Mouse (Mus musculus) hindbrain, embryonic 11.5 days (tissue): ENCODE results near the gene Galm. TPM values are rescaled to one million over a fixed set of nuclear protein-coding genes. Genes with fewer than 3 reads are reported as not detected.
A peak's percentile ranks its signal among the peaks of the same experiment; 100 is the strongest.

Source experiments
- ATAC-seq: fragments of 200-750 bp; cut with Nextera tagmentation; 2 replicates; pipeline ENCODE4 v1.8.0; 2017; ENCODE audit warnings: mild to moderate bottlenecking, moderate TSS enrichment, moderate library complexity; ENCODE audit not compliant: low FRiP score
- DNase-seq: peaks from one replicate; pipeline ENCODE4 v3.0.0-alpha.2; 2015; ENCODE audit warnings: low spot score
- H3K27ac ChIP-seq: fragments of 300-500 bp; sonication (generic); 2 replicates; pipeline ENCODE4 v1.5.1; 2014; ENCODE audit warnings: mild to moderate bottlenecking, low read depth, low read length
- H3K27me3 ChIP-seq: fragments of 300-500 bp; sonication (generic); 2 replicates; pipeline ENCODE4 v1.6.1; 2014; ENCODE audit warnings: mild to moderate bottlenecking, low read length, moderate library complexity, mixed read lengths; ENCODE audit not compliant: control insufficient read depth, insufficient read depth
- H3K36me3 ChIP-seq: fragments of 300-500 bp; sonication (generic); 2 replicates; pipeline ENCODE4 v1.6.1; 2014; ENCODE audit warnings: mild to moderate bottlenecking, low read length, moderate library complexity, mixed read lengths; ENCODE audit not compliant: control insufficient read depth, insufficient read depth
- H3K4me1 ChIP-seq: fragments of 300-500 bp; sonication (generic); replicated peaks from 2 replicates; pipeline ENCODE4 v1.6.1; 2014; ENCODE audit warnings: low read length, mixed read lengths; ENCODE audit not compliant: control insufficient read depth, insufficient read depth
- H3K4me2 ChIP-seq: fragments of 300-500 bp; sonication (generic); replicated peaks from 2 replicates; pipeline ENCODE4 v1.6.1; 2014; ENCODE audit warnings: mild to moderate bottlenecking, low read depth, low read length
- H3K4me3 ChIP-seq: fragments of 300-500 bp; sonication (generic); 2 replicates; pipeline ENCODE4 v1.5.1; 2014; ENCODE audit warnings: low read depth, low read length
- H3K9ac ChIP-seq: fragments of 300-500 bp; sonication (generic); 2 replicates; pipeline ENCODE4 v1.6.1; 2014; ENCODE audit warnings: low read depth, low read length
- H3K9me3 ChIP-seq: fragments of 300-500 bp; sonication (generic); 2 replicates; pipeline ENCODE4 v1.6.1; 2016; ENCODE audit warnings: low read length; ENCODE audit not compliant: control insufficient read depth
- WGBS: fragments of 180-500 bp; shearing (Covaris S2); extraction: QIAGEN DNeasy Blood & Tissue Kit; methylation state at CpG from one replicate; pipeline ENCODE4 v1.1.7; 2014; 5-methylcytosine and 5-hydroxymethylcytosine counted together
- polyA plus RNA-seq: library from polyadenylated mRNA; unstranded; fragments of >200 nt; fragmentation: Nextera tagmentation; extraction: Ambion mirVana; gene quantifications from 2 replicates; pipeline ENCODE4 v1.2.1, GENCODE M21; 2014

The Galm gene
- polyA plus RNA-seq, 1 experiment from 2014 or later, result 9.1 TPM

DNA sequence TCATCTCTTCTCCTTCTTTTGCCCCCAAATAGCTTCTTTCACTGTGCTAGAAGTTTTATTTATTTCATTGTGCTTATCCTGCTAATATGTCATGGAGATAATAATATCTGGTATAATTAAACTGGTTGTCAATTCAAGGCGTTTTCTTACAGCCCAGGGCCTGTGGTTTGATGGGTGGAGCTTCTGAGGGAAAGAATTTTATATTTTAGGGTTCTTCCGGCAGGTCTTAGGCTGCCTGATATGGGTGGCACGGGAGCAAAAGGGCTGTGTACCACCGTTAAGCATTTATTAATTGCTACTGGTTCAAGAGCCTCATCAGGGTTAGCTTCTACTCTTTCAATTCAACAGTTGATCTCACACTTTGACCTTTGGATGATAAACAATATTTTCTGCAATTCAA lies 5.2 kb downstream of the Galm start:
- H3K27ac ChIP-seq, result no peak overlapping the region
- H3K9me3 ChIP-seq, result no peaks in the 10 kb centered on the region
- H3K9ac ChIP-seq, result no peak overlapping the region
- H3K4me3 ChIP-seq, result no peak overlapping the region
- no peak for ATAC-seq
- DNase-seq, result no peak
- no peaks in the 10 kb centered on the region for H3K27me3 ChIP-seq
- no peaks in the 10 kb centered on the region for H3K4me1 ChIP-seq
- H3K4me2 ChIP-seq, result no peak overlapping the region
- H3K36me3 ChIP-seq, result no peaks in the 10 kb centered on the region
- WGBS, result 86% methylated on average over 4 of the region's 4 CpGs

DNA sequence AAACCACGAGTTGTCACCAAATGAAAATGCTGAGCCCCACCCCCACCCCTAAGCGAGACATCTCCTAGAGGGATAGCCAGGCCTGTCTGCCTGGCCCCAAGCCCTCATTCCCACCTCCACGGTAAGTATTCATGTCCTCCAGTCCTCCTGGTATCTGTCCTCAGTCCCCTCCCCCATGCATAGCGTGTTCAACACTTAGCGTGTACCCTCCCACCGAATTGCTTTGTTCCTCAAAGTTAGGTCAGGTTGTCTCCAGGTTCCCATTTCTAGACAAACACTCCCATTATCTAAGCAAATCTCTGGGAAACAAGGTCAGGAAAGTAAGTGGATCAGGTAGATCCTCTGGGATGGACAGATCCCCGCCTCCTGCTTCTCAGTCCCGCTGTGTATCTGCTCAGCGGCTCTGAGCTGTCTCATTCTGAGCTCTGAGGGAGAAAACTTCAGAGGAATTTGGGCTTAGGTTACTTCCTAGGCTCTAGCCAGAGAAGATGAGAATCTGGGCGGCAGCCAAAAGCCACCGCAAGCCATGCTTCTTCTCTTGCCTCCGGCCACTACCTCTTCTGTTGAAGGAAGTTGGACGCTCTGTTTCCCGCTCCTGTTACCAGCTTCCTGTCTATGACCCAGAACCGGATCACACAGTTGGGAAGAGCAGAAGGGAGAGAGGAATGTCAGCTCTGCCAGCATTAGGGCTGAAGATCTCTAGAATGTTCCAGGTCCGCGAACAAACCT lies 11.3 kb downstream of the Galm start:
- Histone ChIP-seq H3K4me3 (no peak overlapping the region), H3K9me3 (no peaks in the 10 kb centered on the region), H3K9ac (no peak overlapping the region), H3K27me3 (no peaks in the 10 kb centered on the region), H3K36me3 (no peaks in the 10 kb centered on the region), H3K4me1 (no peaks in the 10 kb centered on the region), H3K4me2 (no peak overlapping the region), H3K27ac (no peak overlapping the region)
- DNase-seq (no peak), ATAC-seq (no peak)
- 86% methylated on average over 17 of the region's 17 CpGs for WGBS

DNA sequence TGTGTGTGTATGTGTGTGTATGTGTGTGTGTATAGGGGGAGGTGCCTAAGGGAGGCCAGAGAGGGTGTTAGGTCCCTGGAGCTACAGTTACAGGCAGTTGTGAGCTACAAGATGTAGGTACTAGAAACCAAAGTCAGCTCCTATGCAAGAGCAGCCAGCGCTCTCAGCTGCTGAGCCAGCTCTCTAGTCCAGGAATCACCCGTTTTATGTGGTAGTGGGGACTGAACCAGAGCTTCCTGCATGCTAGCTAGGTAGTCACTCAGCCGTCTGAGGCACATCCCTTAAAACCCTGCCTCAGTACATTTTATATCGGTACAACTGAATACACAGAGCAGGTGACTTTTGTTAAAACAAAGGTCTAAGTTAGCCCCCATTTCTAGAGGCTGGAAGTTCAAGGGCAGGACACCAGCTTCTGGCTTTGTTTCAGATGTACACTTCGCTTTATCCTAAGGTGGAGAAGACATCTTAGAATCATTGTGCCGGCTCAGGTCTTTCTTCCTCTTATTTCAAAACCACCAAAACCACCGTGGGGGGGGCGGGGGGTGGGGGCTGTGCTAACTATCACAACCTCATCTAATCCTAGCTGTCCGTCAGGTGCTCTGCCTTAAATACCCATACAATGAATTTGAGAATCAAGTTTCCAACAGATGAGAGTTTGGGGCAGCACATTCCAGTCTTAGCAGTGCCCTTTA lies 12.6 kb downstream of the Galm start:
- WGBS, result 88% methylated on average over 9 of the region's 9 CpGs

DNA sequence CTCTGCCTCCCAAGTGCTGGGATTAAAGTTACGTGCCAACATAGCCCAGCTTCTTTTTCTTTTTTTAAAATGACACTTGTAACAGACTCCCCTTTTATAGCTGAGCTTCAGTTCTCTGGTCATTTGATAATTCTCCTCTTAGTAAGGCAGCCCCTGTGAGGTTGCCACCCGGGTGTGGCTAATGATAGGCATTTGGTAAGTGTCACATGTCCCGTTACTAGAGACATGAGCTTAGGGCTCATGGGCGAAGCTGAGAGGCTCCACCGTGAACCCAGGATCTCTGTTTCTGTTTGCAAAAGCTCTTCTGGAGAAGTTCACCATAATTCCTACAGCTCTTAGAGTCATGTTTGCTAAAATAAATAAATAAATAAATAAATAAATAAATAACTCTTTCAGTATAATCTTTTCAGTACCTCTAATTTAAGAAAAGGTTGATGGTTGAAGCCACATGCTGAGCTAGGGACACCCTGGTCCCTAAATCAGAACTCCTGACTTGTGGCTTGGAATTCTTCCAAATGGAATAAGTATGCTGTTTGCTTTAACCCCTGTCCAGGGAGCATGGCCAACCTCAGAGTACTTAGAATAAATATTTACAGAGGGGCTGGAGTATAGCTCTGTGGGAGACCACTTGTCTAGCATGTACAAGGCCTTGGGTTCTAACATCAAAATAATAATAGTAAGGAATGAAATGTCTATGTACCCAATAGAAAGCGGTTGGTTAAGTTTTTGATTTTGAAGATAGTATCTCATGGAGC lies 16.4 kb downstream of the Galm start:
- DNase-seq, result no peak
- no peaks in the 10 kb centered on the region for H3K27me3 ChIP-seq
- H3K4me3 ChIP-seq, result no peak overlapping the region
- H3K36me3 ChIP-seq, result no peaks in the 10 kb centered on the region
- 0 out of 2 replicates have a peak, but pooled peaks cover 4% of the 10 kb centered on the region for H3K4me1 ChIP-seq
- no peak for ATAC-seq
- no peak overlapping the region for H3K4me2 ChIP-seq
- H3K27ac ChIP-seq, result no peak overlapping the region
- no peak overlapping the region for H3K9ac ChIP-seq
- 94% methylated on average over 6 of the region's 6 CpGs for WGBS
- H3K9me3 ChIP-seq, result no peaks in the 10 kb centered on the region

More for the DNA sequence above, 12.6 kb downstream of the Galm start:
- H3K27ac ChIP-seq, result no peak overlapping the region
- no peaks in the 10 kb centered on the region for H3K4me1 ChIP-seq
- no peaks in the 10 kb centered on the region for H3K36me3 ChIP-seq
- H3K9ac ChIP-seq, result no peak overlapping the region
- H3K4me3 ChIP-seq, result no peak overlapping the region
- no peaks in the 10 kb centered on the region for H3K27me3 ChIP-seq
- no peaks in the 10 kb centered on the region for H3K9me3 ChIP-seq
- DNase-seq (no peak), ATAC-seq (no peak)
- no peak overlapping the region for H3K4me2 ChIP-seq

DNA sequence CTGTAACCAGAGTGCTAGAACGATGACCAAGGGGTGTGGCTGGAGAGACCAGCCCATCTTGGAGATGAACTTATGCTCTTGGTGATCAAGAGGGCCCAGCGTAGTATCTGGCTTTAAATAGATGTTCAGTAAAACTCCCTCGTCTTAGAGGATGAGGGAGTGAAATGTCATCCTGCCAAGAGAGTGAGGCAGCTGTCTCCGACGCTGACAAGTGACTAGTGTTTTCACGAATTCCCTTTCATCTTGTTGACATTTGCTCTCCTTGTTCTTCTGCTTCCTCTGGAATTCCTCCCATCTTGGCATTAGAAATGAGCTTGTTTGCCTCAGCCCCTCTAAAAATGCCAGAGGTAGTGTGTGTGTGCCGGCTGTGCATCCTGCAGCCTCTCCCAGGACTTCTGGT lies 17.9 kb downstream of the Galm start:
- DNase-seq (no peak), ATAC-seq (no peak)
- no peaks in the 10 kb centered on the region for H3K36me3 ChIP-seq
- no peak overlapping the region for H3K4me3 ChIP-seq
- no peaks in the 10 kb centered on the region for H3K27me3 ChIP-seq
- WGBS, result 66% methylated on average over 7 of the region's 7 CpGs
- 0 out of 2 replicates have a peak, but pooled peaks cover 4% of the 10 kb centered on the region for H3K4me1 ChIP-seq
- H3K4me2 ChIP-seq, result no peak overlapping the region
- H3K9me3 ChIP-seq, result no peaks in the 10 kb centered on the region
- no peak overlapping the region for H3K9ac ChIP-seq
- no peak overlapping the region for H3K27ac ChIP-seq

DNA sequence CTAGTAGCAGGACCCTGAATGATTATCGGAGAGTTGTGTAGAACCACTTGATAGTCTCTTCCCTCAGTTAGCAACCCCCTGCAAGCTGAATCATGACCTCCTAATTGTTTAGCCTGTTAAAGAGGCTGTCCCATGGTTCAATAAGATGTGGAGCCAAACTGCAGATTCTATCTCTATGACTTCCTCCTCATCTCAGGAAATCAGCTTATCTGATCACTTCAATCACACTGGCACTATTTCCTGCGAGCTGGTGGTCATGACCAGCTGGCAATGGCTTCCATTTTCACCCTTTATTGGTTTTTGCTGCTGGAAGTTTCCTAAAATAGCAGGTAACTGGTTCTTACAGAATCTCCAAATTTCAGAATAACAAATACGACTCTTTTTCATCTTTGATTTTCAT lies 18.5 kb downstream of the Galm start:
- H3K9ac ChIP-seq, result no peak overlapping the region
- no peak for DNase-seq
- H3K27me3 ChIP-seq, result no peaks in the 10 kb centered on the region
- no peaks in the 10 kb centered on the region for H3K9me3 ChIP-seq
- no peak overlapping the region for H3K27ac ChIP-seq
- no peaks in the 10 kb centered on the region for H3K36me3 ChIP-seq
- H3K4me1 ChIP-seq, result 0 out of 2 replicates have a peak, but pooled peaks cover 4% of the 10 kb centered on the region
- no peak overlapping the region for H3K4me3 ChIP-seq
- no peak for ATAC-seq
- WGBS, result 88% methylated on average over 3 of the region's 3 CpGs
- no peak overlapping the region for H3K4me2 ChIP-seq

DNA sequence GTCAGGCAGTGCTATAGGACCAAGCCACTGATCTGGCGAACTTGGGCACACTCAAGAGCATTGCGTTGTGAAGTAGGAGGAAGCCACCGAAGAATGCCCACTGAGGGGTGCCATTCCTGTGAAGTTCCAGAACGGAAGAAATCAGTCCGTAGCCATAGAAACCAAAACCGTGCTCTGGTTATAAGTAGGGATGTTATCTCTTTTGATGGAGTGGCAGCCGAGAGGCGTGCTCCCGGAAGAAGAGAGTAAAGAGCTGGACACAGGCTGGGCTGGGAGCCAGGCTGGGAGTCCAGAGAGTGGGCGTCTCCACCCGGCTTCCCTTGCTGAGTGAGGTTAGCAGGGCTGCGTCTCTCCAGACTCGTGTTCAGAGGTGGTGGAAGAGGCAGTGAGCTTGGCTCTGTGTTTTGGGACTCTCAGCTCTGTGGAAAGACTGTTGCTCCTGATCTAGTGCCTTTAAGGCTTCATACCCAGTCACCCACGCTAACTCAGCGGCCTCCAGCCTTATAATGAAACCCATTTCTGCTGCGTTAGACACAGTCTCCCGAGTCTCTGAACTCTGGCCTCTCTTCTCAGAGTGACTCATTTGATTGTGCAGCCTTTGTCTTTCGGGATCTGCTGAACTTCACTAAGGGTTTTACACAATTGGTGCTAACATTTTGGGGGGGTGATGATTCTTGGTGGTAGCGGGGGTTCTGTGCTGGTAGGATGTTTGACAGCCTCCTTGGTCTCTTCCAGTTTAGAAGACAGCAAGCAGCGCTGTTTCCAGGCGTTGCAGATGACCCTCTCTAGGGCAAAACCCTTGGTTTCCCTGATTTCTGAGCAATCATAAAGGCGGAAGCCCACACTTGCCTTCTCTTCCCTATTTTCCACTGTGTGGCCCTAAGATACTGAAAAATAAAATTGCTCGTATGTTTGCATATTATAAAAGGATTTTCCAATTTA lies 21.1 kb downstream of the Galm start:
- Histone ChIP-seq H3K9ac (no peak overlapping the region), H3K4me2 (no peak overlapping the region), H3K36me3 (no peaks in the 10 kb centered on the region), H3K4me1 (0 out of 2 replicates have a peak, but pooled peaks cover 4% of the 10 kb centered on the region), H3K27me3 (no peaks in the 10 kb centered on the region), H3K27ac (no peak overlapping the region), H3K9me3 (no peaks in the 10 kb centered on the region), H3K4me3 (no peak overlapping the region)
- WGBS, result 58% methylated on average over 23 of the region's 23 CpGs
- ATAC-seq (no peak; the same call in none of the 2 replicates), DNase-seq (peak; percentile 32)

DNA sequence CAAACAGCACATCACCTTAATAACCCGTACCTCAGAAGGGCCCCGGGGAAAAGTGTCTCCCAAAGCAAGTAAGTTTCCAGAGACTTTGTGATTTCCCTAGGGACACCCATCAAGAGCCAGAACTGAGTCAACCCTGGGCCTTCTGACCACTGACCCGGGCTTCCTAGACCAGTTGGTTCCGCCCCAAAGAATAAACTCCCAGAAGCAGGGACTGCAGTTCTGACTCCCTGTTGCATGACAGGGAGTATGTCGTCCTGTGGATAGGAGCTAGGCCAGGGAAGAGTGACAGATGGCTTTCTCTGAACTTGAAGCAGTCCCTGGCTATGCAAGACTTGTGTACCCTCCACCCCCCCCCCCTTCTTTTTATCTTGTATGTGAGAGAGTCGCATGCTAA lies 21.7 kb downstream of the Galm start:
- Histone ChIP-seq H3K9me3 (no peaks in the 10 kb centered on the region), H3K4me1 (0 out of 2 replicates have a peak, but pooled peaks cover 4% of the 10 kb centered on the region), H3K27ac (no peak overlapping the region), H3K4me3 (no peak overlapping the region), H3K4me2 (no peak overlapping the region), H3K9ac (no peak overlapping the region), H3K36me3 (no peaks in the 10 kb centered on the region), H3K27me3 (no peaks in the 10 kb centered on the region)
- DNase-seq, result no peak
- no peak for ATAC-seq
- WGBS, result 85% methylated on average over 6 of the region's 6 CpGs
